Mouse (Mus musculus): ENCODE results near the gene Sf3b2. TPM values are rescaled to one million over a fixed set of nuclear protein-coding genes. Genes with fewer than 3 reads are reported as not detected.

Gene Sf3b2
- total RNA-seq (2014; rRNA removed) (270 and 283 TPM in 2 replicates), polyA plus RNA-seq (2015; fragmentation: Nextera tagmentation; extraction: Ambion mirVana) (312 and 315 TPM in 2 replicates)

- peaks cover 16% of the 10 kb centered on the region; the same call in 1 of the 2 replicates for H3K36me3 ChIP-seq (ENCODE audit: insufficient read depth, low read length)
- no peaks in the 10 kb centered on the region for H3K27me3 ChIP-seq (ENCODE audit: insufficient read depth, low read length)
- ATAC-seq (ENCODE audit: low FRiP score) (peak; percentile 92), DNase-seq (ENCODE audit: low spot score) (peak; percentile 100)
- H3K27ac ChIP-seq (ENCODE audit: low read depth, low read length), result peak within 1 kb of the TSS; percentile 89
- H3K4me1 ChIP-seq (ENCODE audit: insufficient read depth, low read length), result peaks cover 6% of the 10 kb centered on the region
- peak within 1 kb of the TSS; percentile 67 for H3K4me2 ChIP-seq (ENCODE audit: low read depth, low read length, poor library complexity, severe bottlenecking)
- H3K9ac ChIP-seq (replicated peaks; ENCODE audit: low read length, poor library complexity, severe bottlenecking), result peak within 1 kb of the TSS; percentile 66
- H3K9me3 ChIP-seq (ENCODE audit: low read length), result no peaks in the 10 kb centered on the region
- peak; percentile 89 for TF ChIP-seq CTCF (IDR thresholded peaks at IDR 0.05)
- peak within 1 kb of the TSS; percentile 60 for H3K4me3 ChIP-seq (ENCODE audit: low read depth, low read length)
- under 1% methylated on average over 46 of the region's 46 CpGs for WGBS
Measured at GRCm38 (mm10) chr19:5294972-5295735, at the start of gene Sf3b2. Gene Sf3b2, minus strand, starts transcription at chr19:5295455.

- TF ChIP-seq CTCF (IDR thresholded peaks at IDR 0.05), result no peak
- ATAC-seq (ENCODE audit: low FRiP score) (no peak), DNase-seq (ENCODE audit: low spot score) (no peak)
- H3K4me3 ChIP-seq (ENCODE audit: low read depth, low read length), result no peak overlapping the region
- no peaks in the 10 kb centered on the region for H3K27me3 ChIP-seq (ENCODE audit: insufficient read depth, low read length)
- no peak overlapping the region for H3K9ac ChIP-seq (replicated peaks; ENCODE audit: low read length, poor library complexity, severe bottlenecking)
- H3K4me2 ChIP-seq (ENCODE audit: low read depth, low read length, poor library complexity, severe bottlenecking), result no peak overlapping the region
- H3K9me3 ChIP-seq (ENCODE audit: low read length), result no peaks in the 10 kb centered on the region
- no peak overlapping the region for H3K27ac ChIP-seq (ENCODE audit: low read depth, low read length)
- 88% methylated on average over 7 of the region's 7 CpGs for WGBS
- no peaks in the 10 kb centered on the region for H3K4me1 ChIP-seq (ENCODE audit: insufficient read depth, low read length)
- H3K36me3 ChIP-seq (ENCODE audit: insufficient read depth, low read length), result no peaks in the 10 kb centered on the region
Measured at GRCm38 (mm10) chr19:5341360-5341759, 46.1 kb upstream of the Sf3b2 start.

- H3K36me3 ChIP-seq (ENCODE audit: insufficient read depth, low read length), result no peaks in the 10 kb centered on the region
- peak; percentile 82 for TF ChIP-seq CTCF (IDR thresholded peaks at IDR 0.05)
- 25% methylated on average over 5 of the region's 5 CpGs for WGBS
- ATAC-seq (ENCODE audit: low FRiP score) (no peak), DNase-seq (ENCODE audit: low spot score) (peak; percentile 64)
- no peaks in the 10 kb centered on the region for H3K27me3 ChIP-seq (ENCODE audit: insufficient read depth, low read length)
- no peaks in the 10 kb centered on the region for H3K9me3 ChIP-seq (ENCODE audit: low read length)
- H3K27ac ChIP-seq (ENCODE audit: low read depth, low read length), result no peak overlapping the region
- H3K4me1 ChIP-seq (ENCODE audit: insufficient read depth, low read length), result no peaks in the 10 kb centered on the region
- H3K4me3 ChIP-seq (ENCODE audit: low read depth, low read length), result no peak overlapping the region
- H3K4me2 ChIP-seq (ENCODE audit: low read depth, low read length, poor library complexity, severe bottlenecking), result no peak overlapping the region
- no peak overlapping the region for H3K9ac ChIP-seq (replicated peaks; ENCODE audit: low read length, poor library complexity, severe bottlenecking)
Measured at GRCm38 (mm10) chr19:5337975-5338374, 42.7 kb upstream of the Sf3b2 start.

GRCm38 (mm10) chr19:5335441-5335840, 40.2 kb upstream of the Sf3b2 start, which contains the start of gene Catsper1:
Gene Catsper1, plus strand, starts transcription at chr19:5335741.
- no peaks in the 10 kb centered on the region for H3K4me1 ChIP-seq (ENCODE audit: insufficient read depth, low read length)
- H3K27ac ChIP-seq (ENCODE audit: low read depth, low read length), result no peak within 1 kb of the TSS
- no peak for DNase-seq (ENCODE audit: low spot score)
- WGBS, result 90% methylated on average over 6 of the region's 6 CpGs
- no peak for ATAC-seq (ENCODE audit: low FRiP score)
- H3K9me3 ChIP-seq (ENCODE audit: low read length), result no peaks in the 10 kb centered on the region
- H3K9ac ChIP-seq (replicated peaks; ENCODE audit: low read length, poor library complexity, severe bottlenecking), result no peak within 1 kb of the TSS
- H3K36me3 ChIP-seq (ENCODE audit: insufficient read depth, low read length), result no peaks in the 10 kb centered on the region
- no peaks in the 10 kb centered on the region for H3K27me3 ChIP-seq (ENCODE audit: insufficient read depth, low read length)
- no peak within 1 kb of the TSS for H3K4me3 ChIP-seq (ENCODE audit: low read depth, low read length)
- H3K4me2 ChIP-seq (ENCODE audit: low read depth, low read length, poor library complexity, severe bottlenecking), result no peak within 1 kb of the TSS
- no peak for TF ChIP-seq CTCF (IDR thresholded peaks at IDR 0.05)

- no peak overlapping the region for H3K9ac ChIP-seq (replicated peaks; ENCODE audit: low read length, poor library complexity, severe bottlenecking)
- WGBS, result 80% methylated on average over 5 of the region's 5 CpGs
- no peaks in the 10 kb centered on the region for H3K36me3 ChIP-seq (ENCODE audit: insufficient read depth, low read length)
- no peak overlapping the region for H3K27ac ChIP-seq (ENCODE audit: low read depth, low read length)
- H3K27me3 ChIP-seq (ENCODE audit: insufficient read depth, low read length), result no peaks in the 10 kb centered on the region
- DNase-seq (ENCODE audit: low spot score), result no peak
- no peaks in the 10 kb centered on the region for H3K4me1 ChIP-seq (ENCODE audit: insufficient read depth, low read length)
- H3K4me3 ChIP-seq (ENCODE audit: low read depth, low read length), result no peak overlapping the region
- TF ChIP-seq CTCF (IDR thresholded peaks at IDR 0.05), result no peak
- no peak for ATAC-seq (ENCODE audit: low FRiP score)
- H3K4me2 ChIP-seq (ENCODE audit: low read depth, low read length, poor library complexity, severe bottlenecking), result no peak overlapping the region
- H3K9me3 ChIP-seq (ENCODE audit: low read length), result no peaks in the 10 kb centered on the region
Measured at GRCm38 (mm10) chr19:5334741-5335140, 39.5 kb upstream of the Sf3b2 start.

GRCm38 (mm10) chr19:5327970-5328369, 32.7 kb upstream of the Sf3b2 start:
- DNase-seq (ENCODE audit: low spot score) (no peak), ATAC-seq (ENCODE audit: low FRiP score) (no peak)
- no peak for TF ChIP-seq CTCF (IDR thresholded peaks at IDR 0.05)
- Histone ChIP-seq H3K4me2 (ENCODE audit: low read depth, low read length, poor library complexity, severe bottlenecking) (no peak overlapping the region), H3K36me3 (ENCODE audit: insufficient read depth, low read length) (no peaks in the 10 kb centered on the region), H3K9me3 (ENCODE audit: low read length) (no peaks in the 10 kb centered on the region), H3K27me3 (ENCODE audit: insufficient read depth, low read length) (no peaks in the 10 kb centered on the region), H3K27ac (ENCODE audit: low read depth, low read length) (no peak overlapping the region), H3K9ac (replicated peaks; ENCODE audit: low read length, poor library complexity, severe bottlenecking) (no peak overlapping the region), H3K4me1 (ENCODE audit: insufficient read depth, low read length) (no peaks in the 10 kb centered on the region), H3K4me3 (ENCODE audit: low read depth, low read length) (no peak overlapping the region)
- WGBS, result 69% methylated on average over 19 of the region's 19 CpGs

Data from midbrain, postnatal 0 days (tissue).